Mouse (Mus musculus) G1E (cell line): ENCODE measurements around the gene Tmem125. TPM values are rescaled to one million over a fixed set of nuclear protein-coding genes. Genes with fewer than 3 reads are reported as not detected.

Experiments
- ATAC-seq: 2 replicates; pipeline ENCODE4 v1.8.0; 2016; ENCODE audit warnings: mild to moderate bottlenecking; ENCODE audit not compliant: insufficient number of reproducible peaks, poor library complexity, low FRiP score, severe bottlenecking; ENCODE audit errors: extremely low read depth
- DNase-seq: peaks from one replicate; pipeline ENCODE4 v3.0.0; 2012; ENCODE audit warnings: low spot score
- H3K27me3 ChIP-seq: 2 replicates; pipeline ENCODE4 v1.6.1; 2012; ENCODE audit warnings: mild to moderate bottlenecking, low read length, inconsistent platforms; ENCODE audit not compliant: insufficient read depth
- H3K36me3 ChIP-seq: replicated peaks from 2 replicates; pipeline ENCODE3; 2012; ENCODE audit warnings: mild to moderate bottlenecking, inconsistent platforms
- H3K4me1 ChIP-seq: 2 replicates; pipeline ENCODE4 v1.6.1; 2012; ENCODE audit warnings: low read depth, low read length, inconsistent platforms, mixed read lengths; ENCODE audit not compliant: insufficient read depth
- H3K4me3 ChIP-seq: 2 replicates; pipeline ENCODE4 v1.5.1; 2012; ENCODE audit warnings: low read depth, mild to moderate bottlenecking, inconsistent platforms, low read length, moderate library complexity, mixed read lengths
- H3K9me3 ChIP-seq: replicated peaks from 2 replicates; pipeline ENCODE4 v1.6.1; 2012; ENCODE audit warnings: inconsistent platforms
- CTCF ChIP-seq: IDR thresholded peaks from 2 replicates; pipeline ENCODE4 v1.5.1; 2012; ENCODE audit warnings: low read depth, low read length, inconsistent platforms, mixed read lengths
- GATA1 ChIP-seq: IDR thresholded peaks from 2 replicates; pipeline ENCODE4 v1.6.1; 2012; ENCODE audit warnings: borderline replicate concordance, low read length, inconsistent platforms, mixed read lengths
- GATA2 ChIP-seq: IDR thresholded peaks from 2 replicates; pipeline ENCODE4 v1.6.1; 2012; ENCODE audit warnings: low read depth, low read length, inconsistent platforms, borderline replicate concordance
- POLR2AphosphoS5 ChIP-seq: IDR thresholded peaks from 2 replicates; pipeline ENCODE4 v1.6.1; 2012; ENCODE audit warnings: low read depth, low read length, inconsistent platforms; ENCODE audit not compliant: insufficient replicate concordance
- TAL1 ChIP-seq: conservative IDR thresholded peaks from 2 replicates; pipeline ENCODE4 v1.6.1; 2012; ENCODE audit warnings: low read depth, low read length, inconsistent platforms, mixed read lengths
- polyA plus RNA-seq: library from polyadenylated mRNA; stranded (reverse); fragments of >175 nt; gene quantifications from 2 replicates; pipeline ENCODE4 v1.2.3, GENCODE M21; 2012
- total RNA-seq, 2 experiments: library from RNA; stranded (forward) in 1 of 2; stranded (reverse) in 1 of 2; fragments of 200-1000 nt in 1 of 2; fragments of >200 nt in 1 of 2; fragmentation: Nextera tagmentation in 1 of 2; gene quantifications; 2 replicates each; pipeline ENCODE4 v1.2.3; 2014 to 2017

Tmem125 gene
- total and polyA plus RNA-seq, 3 experiments, result 0.22 TPM; not detected in 2

DNA sequence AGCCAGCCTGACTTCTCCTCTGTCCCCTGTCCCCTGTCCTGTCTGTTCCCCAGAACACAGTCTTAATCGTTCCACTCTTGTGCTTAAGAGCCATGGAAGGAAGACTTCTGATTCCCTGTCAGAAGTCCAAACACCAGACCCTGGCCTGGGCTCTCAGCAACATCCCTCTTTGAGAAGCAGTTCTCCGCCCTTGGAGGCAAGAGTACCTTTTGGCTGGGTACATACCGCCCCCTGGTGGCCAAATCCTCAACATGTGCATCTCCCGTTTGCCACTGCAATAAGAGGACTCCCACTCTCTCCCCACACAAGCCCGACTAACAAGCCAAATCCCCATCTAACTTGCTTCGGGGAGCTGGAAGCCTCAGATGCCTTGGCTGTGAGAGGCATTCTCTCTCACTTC is 32.3 kb upstream of the Tmem125 start:
- H3K36me3 ChIP-seq, result no peaks in the 10 kb centered on the region
- 0 out of 2 replicates have a peak, but pooled peaks cover 2% of the 10 kb centered on the region for H3K9me3 ChIP-seq
- no peak overlapping the region for H3K4me3 ChIP-seq
- no peak for TF ChIP-seq GATA2
- TF ChIP-seq CTCF, result peak; percentile 79
- TF ChIP-seq TAL1, result no peak
- DNase-seq (peak; percentile 68), ATAC-seq (no peak)
- peaks cover 30% of the 10 kb centered on the region for H3K27me3 ChIP-seq
- H3K4me1 ChIP-seq, result no peaks in the 10 kb centered on the region

DNA sequence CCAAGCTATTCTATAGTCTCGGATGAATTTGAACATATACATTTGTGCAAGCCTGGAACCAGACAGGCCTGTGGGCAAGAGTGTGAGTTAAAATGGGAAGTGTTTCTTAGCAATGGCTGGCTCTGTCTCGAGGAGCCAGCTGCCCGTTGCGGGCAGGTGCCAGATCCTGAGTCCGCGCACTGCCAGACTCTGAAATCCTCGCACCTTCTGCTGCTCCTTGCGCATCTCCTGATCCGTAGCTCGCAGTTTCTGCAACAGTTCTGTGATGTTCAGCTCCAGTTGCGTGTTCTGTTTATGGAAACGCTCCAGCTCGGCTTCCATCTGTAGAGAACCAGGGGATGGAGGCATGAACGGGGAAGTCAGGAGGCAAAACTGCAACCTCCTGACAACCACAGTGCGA is 27.6 kb upstream of the Tmem125 start:
- no peak for TF ChIP-seq TAL1
- TF ChIP-seq POLR2AphosphoS5, result no peak
- no peak for TF ChIP-seq GATA2
- no peak for TF ChIP-seq CTCF
- TF ChIP-seq GATA1, result no peak
- peaks cover 16% of the 10 kb centered on the region for H3K4me1 ChIP-seq
- DNase-seq (no peak), ATAC-seq (no peak)
- H3K9me3 ChIP-seq, result peaks cover 14% of the 10 kb centered on the region
- no peaks in the 10 kb centered on the region for H3K36me3 ChIP-seq
- H3K4me3 ChIP-seq, result no peak overlapping the region
- peaks cover 25% of the 10 kb centered on the region for H3K27me3 ChIP-seq

DNA sequence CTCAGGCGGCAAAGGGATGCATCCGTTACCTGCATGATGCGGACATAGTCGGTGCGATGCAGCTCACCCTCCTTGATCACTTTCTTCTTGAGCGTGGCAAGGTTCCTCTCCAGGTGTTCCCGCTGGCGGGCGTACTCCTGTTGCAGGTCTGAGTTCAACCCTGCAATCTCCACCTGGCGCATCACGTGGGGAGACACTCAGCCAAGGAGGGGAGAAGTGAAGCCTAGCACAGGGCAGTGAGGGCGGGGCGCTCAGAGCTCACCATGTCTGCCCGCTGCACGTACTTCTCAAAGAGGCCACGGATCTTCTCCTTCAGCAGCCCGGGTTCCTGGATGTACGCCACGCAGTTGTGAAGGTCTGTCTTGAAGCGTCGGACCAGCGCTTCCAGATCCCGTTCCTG is 25.5 kb upstream of the Tmem125 start:
- ATAC-seq, result no peak

DNA sequence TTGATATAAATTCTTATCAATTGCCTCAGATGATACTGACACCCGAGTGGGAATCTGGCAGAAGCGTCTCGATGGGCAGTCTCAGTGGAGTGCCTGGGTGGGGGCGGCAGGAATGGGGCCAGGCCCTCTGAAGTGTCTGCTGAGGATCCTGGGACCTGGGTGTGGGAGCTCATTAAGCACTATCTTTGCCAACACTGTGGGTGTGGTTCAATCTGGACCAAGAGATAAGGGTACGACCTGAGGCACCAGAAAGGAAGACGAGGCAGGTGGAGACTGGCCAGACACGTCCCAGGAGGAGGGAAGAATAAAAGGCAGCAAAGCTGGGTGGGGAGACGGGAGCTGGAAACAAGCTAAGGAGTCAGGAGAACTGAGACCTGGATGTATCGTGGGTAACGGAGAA is 24.9 kb upstream of the Tmem125 start:
- Histone ChIP-seq H3K36me3 (no peaks in the 10 kb centered on the region), H3K4me3 (no peak overlapping the region; the same call in 1 of the 2 replicates), H3K4me1 (peaks cover 16% of the 10 kb centered on the region), H3K9me3 (peaks cover 14% of the 10 kb centered on the region), H3K27me3 (peaks cover 19% of the 10 kb centered on the region)
- TF ChIP-seq CTCF (no peak), POLR2AphosphoS5 (no peak), GATA2 (no peak), TAL1 (no peak; the same call in 1 of the 2 replicates), GATA1 (no peak)
- ATAC-seq, result peak; percentile 40; the same call in 1 of the 2 replicates
- no peak for DNase-seq

More for the DNA sequence above, 25.5 kb upstream of the Tmem125 start:
- peaks cover 14% of the 10 kb centered on the region for H3K9me3 ChIP-seq
- TF ChIP-seq TAL1 (no peak), GATA1 (no peak), CTCF (no peak), GATA2 (no peak), POLR2AphosphoS5 (no peak)
- no peak overlapping the region; the same call in 1 of the 2 replicates for H3K4me3 ChIP-seq
- no peak for DNase-seq
- H3K36me3 ChIP-seq, result no peaks in the 10 kb centered on the region
- H3K4me1 ChIP-seq, result peaks cover 16% of the 10 kb centered on the region
- peaks cover 14% of the 10 kb centered on the region; the same call in 1 of the 2 replicates for H3K27me3 ChIP-seq

DNA sequence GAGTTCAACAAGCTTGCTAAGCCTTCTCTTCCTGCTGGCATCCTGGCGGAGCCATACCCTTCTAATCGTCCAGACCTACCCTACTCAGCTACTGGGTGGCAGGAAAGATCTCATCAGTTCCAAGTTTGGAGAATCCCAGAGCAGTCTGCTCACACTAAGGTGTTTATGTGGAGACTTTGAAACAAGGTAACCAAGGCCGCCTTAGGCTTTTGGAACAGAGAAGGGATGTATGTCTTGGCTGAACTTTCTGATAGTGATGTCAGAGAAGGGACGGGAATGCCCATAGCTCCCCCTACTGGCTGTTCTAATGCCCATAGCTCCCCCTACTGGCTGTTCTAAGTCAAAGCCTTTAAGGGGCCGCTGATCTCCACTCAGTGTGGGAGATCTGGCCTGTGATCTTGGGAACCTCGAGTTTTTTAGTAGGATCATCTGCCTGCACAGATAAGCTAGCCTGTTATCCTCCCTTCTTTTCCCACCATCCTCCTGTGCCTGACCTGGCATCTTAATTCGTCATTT is 22.4 kb upstream of the Tmem125 start:
- peaks cover 14% of the 10 kb centered on the region for H3K9me3 ChIP-seq
- no peaks in the 10 kb centered on the region for H3K36me3 ChIP-seq
- TF ChIP-seq CTCF, result peak; percentile 77
- TF ChIP-seq TAL1, result no peak
- H3K27me3 ChIP-seq, result peaks cover 12% of the 10 kb centered on the region
- no peak overlapping the region for H3K4me3 ChIP-seq
- ATAC-seq, result no peak; the same call in 1 of the 2 replicates
- DNase-seq, result peak; percentile 34
- peaks cover 16% of the 10 kb centered on the region for H3K4me1 ChIP-seq

DNA sequence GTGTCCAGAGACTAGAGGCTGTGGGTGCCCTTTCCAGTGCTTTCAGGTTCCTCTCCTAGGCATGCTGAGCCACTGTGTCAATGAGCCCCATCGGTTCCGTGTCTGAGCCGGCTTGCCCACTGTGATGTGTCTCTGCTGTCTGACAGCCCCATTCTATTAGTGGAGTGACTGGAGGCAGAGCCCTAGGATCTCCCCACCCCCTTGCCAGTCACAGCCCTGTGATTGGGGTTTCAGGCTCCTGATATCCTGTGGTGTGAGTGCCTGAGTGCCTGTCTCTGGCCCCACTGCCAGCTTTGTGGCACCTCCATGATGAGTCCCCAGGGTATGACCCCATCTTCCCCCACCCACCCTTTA is 21.1 kb upstream of the Tmem125 start:
- no peak overlapping the region for H3K4me3 ChIP-seq
- TF ChIP-seq POLR2AphosphoS5 (no peak), GATA2 (no peak), GATA1 (no peak), CTCF (no peak), TAL1 (no peak)
- peaks cover 16% of the 10 kb centered on the region for H3K4me1 ChIP-seq
- peaks cover 15% of the 10 kb centered on the region for H3K27me3 ChIP-seq
- H3K36me3 ChIP-seq, result no peaks in the 10 kb centered on the region
- no peak for DNase-seq
- H3K9me3 ChIP-seq, result peaks cover 13% of the 10 kb centered on the region
- ATAC-seq, result no peak
